In genomic region chr13:8610956-8611355, GRCm38 (mm10) we compare ENCODE assay signal across 21 mouse cellular contexts.
A peak's percentile ranks its signal among the peaks of the same experiment; 100 is the strongest.
DNase-seq lines count a peak whose midpoint lies in the region; ATAC-seq and TF ChIP-seq lines count a peak whose summit lies in the region.
"Had no signal": no experiment of that assay in that cellular context is flagged by ENCODE, and none has a peak within 500 bp of the region (broad histone marks: within the 10 kb centered on the region; RNA-seq: fewer than 3 reads in every experiment).

No protein-coding gene starts in this region.

- DNase-seq in midbrain, postnatal 0 days (ENCODE audit: low spot score) = no peak
- peak; percentile 56 for DNase-seq in adrenal gland, adult 8-10 months
- DNase-seq in adrenal gland, postnatal 36 days = peak; percentile 30 to 56
- DNase-seq in retina, embryonic 14.5 days (ENCODE audit: low spot score) = no peak
- DNase-seq: cerebellum, adult 11-12 months; cerebellum, adult 9-10 months; forebrain, postnatal 0 days; gastrocnemius, postnatal 14 days; heart, adult 2 months; heart, postnatal 14 days had no signal

- no peak overlapping the region for H3K4me2 ChIP-seq in hindbrain, embryonic 13.5 days
- no peak overlapping the region for H3K4me2 ChIP-seq in hindbrain, embryonic 16.5 days (ENCODE audit: low read length)
- no peak overlapping the region for H3K4me2 ChIP-seq in midbrain, embryonic 15.5 days
- H3K4me2 ChIP-seq in midbrain, postnatal 0 days (ENCODE audit: low read depth, low read length, poor library complexity, severe bottlenecking) = no peak overlapping the region
- H3K4me2 ChIP-seq: forebrain, embryonic 13.5 days; heart, embryonic 11.5 days; heart, embryonic 15.5 days had no signal

- H3K4me3 ChIP-seq in hindbrain, embryonic 13.5 days = no peak overlapping the region
- H3K4me3 ChIP-seq in hindbrain, embryonic 16.5 days (ENCODE audit: low read length) = no peak overlapping the region
- H3K4me3 ChIP-seq in midbrain, embryonic 15.5 days = no peak overlapping the region
- H3K4me3 ChIP-seq in midbrain, postnatal 0 days (ENCODE audit: low read depth, low read length) = no peak overlapping the region
- H3K4me3 ChIP-seq: embryonic facial prominence, embryonic 10.5 days; forebrain, embryonic 13.5 days; heart, adult 2 months; heart, embryonic 15.5 days had no signal

- no peaks in the 10 kb centered on the region for H3K9me3 ChIP-seq in hindbrain, embryonic 13.5 days
- no peaks in the 10 kb centered on the region for H3K9me3 ChIP-seq in hindbrain, embryonic 16.5 days (ENCODE audit: control insufficient read depth, low read length)
- no peaks in the 10 kb centered on the region for H3K9me3 ChIP-seq in midbrain, embryonic 15.5 days
- no peaks in the 10 kb centered on the region for H3K9me3 ChIP-seq in midbrain, postnatal 0 days (ENCODE audit: low read length)
- H3K9me3 ChIP-seq: embryonic facial prominence, embryonic 10.5 days; forebrain, embryonic 13.5 days; heart, embryonic 15.5 days had no signal

- H3K27me3 ChIP-seq in hindbrain, embryonic 13.5 days = no peaks in the 10 kb centered on the region
- no peaks in the 10 kb centered on the region for H3K27me3 ChIP-seq in hindbrain, embryonic 16.5 days (replicated peaks; ENCODE audit: control insufficient read depth, insufficient read depth, low read length)
- H3K27me3 ChIP-seq in midbrain, embryonic 15.5 days (replicated peaks) = no peaks in the 10 kb centered on the region
- no peaks in the 10 kb centered on the region for H3K27me3 ChIP-seq in midbrain, postnatal 0 days (ENCODE audit: insufficient read depth, low read length)
- H3K27me3 ChIP-seq: CH12.LX; forebrain, embryonic 13.5 days; heart, embryonic 15.5 days had no signal

- peak overlapping the region; percentile 24 for H3K27ac ChIP-seq in hindbrain, embryonic 13.5 days
- H3K27ac ChIP-seq in hindbrain, embryonic 16.5 days (ENCODE audit: low read depth, low read length) = no peak overlapping the region
- H3K27ac ChIP-seq in midbrain, embryonic 15.5 days = peak overlapping the region; percentile 0; the same call in 1 of the 2 replicates
- no peak overlapping the region for H3K27ac ChIP-seq in midbrain, postnatal 0 days (ENCODE audit: low read depth, low read length)
- H3K27ac ChIP-seq: embryonic facial prominence, embryonic 10.5 days; forebrain, embryonic 13.5 days; heart, adult 2 months; heart, embryonic 15.5 days; hindbrain, postnatal 0 days had no signal

- 57% methylated on average over 8 of the region's 8 CpGs for WGBS in hindbrain, embryonic 13.5 days
- 52% methylated on average over 8 of the region's 8 CpGs for WGBS in hindbrain, embryonic 16.5 days
- WGBS in midbrain, embryonic 15.5 days = 58% methylated on average over 8 of the region's 8 CpGs
- WGBS in midbrain, postnatal 0 days = 61% methylated on average over 8 of the region's 8 CpGs

- no peak overlapping the region for H3K9ac ChIP-seq in hindbrain, embryonic 13.5 days
- H3K9ac ChIP-seq in hindbrain, embryonic 16.5 days (ENCODE audit: low read depth, low read length) = no peak overlapping the region
- H3K9ac ChIP-seq in midbrain, embryonic 15.5 days = no peak overlapping the region
- no peak overlapping the region for H3K9ac ChIP-seq in midbrain, postnatal 0 days (replicated peaks; ENCODE audit: low read length, poor library complexity, severe bottlenecking)
- H3K9ac ChIP-seq: forebrain, embryonic 13.5 days; forebrain, postnatal 0 days; heart, embryonic 15.5 days had no signal

- TF ChIP-seq CTCF in midbrain, postnatal 0 days (IDR thresholded peaks at IDR 0.05) = no peak

- ATAC-seq in hindbrain, embryonic 13.5 days (ENCODE audit: low FRiP score) = no peak
- ATAC-seq in hindbrain, embryonic 16.5 days = no peak
- ATAC-seq in midbrain, embryonic 15.5 days (replicated peaks) = no peak
- no peak for ATAC-seq in midbrain, postnatal 0 days (ENCODE audit: low FRiP score)
- ATAC-seq: activated CD4-positive, CD25-positive, alpha-beta regulatory T cell, adult 4 months; forebrain, embryonic 13.5 days; forebrain, postnatal 0 days; hindbrain, postnatal 0 days; Patski had no signal

- peaks cover 18% of the 10 kb centered on the region for H3K4me1 ChIP-seq in hindbrain, embryonic 13.5 days (replicated peaks)
- peaks cover 2% of the 10 kb centered on the region; the same call in 1 of the 2 replicates for H3K4me1 ChIP-seq in hindbrain, embryonic 16.5 days (ENCODE audit: control insufficient read depth, insufficient read depth, low read depth, low read length)
- H3K4me1 ChIP-seq in midbrain, embryonic 15.5 days = peaks cover 9% of the 10 kb centered on the region; the same call in 1 of the 2 replicates
- H3K4me1 ChIP-seq in midbrain, postnatal 0 days (ENCODE audit: insufficient read depth, low read length) = 0 out of 2 replicates have a peak, but pooled peaks cover 3% of the 10 kb centered on the region
- H3K4me1 ChIP-seq: embryonic facial prominence, embryonic 10.5 days; forebrain, embryonic 13.5 days; heart, embryonic 15.5 days had no signal

- no peaks in the 10 kb centered on the region for H3K36me3 ChIP-seq in hindbrain, embryonic 13.5 days
- H3K36me3 ChIP-seq in hindbrain, embryonic 16.5 days (ENCODE audit: control insufficient read depth, insufficient read depth, low read length) = no peaks in the 10 kb centered on the region
- H3K36me3 ChIP-seq in midbrain, embryonic 15.5 days (replicated peaks) = no peaks in the 10 kb centered on the region
- no peaks in the 10 kb centered on the region for H3K36me3 ChIP-seq in midbrain, postnatal 0 days (ENCODE audit: insufficient read depth, low read length)
- H3K36me3 ChIP-seq: embryonic facial prominence, embryonic 10.5 days; heart, embryonic 15.5 days had no signal

Comparison
In these comparisons a context has a peak if more than half of its experiments do, and no peak if none do; other contexts are left out.
1. H3K27ac ChIP-seq: peak in hindbrain, embryonic 13.5 days (single experiment) and midbrain, embryonic 15.5 days (single experiment); none in hindbrain, embryonic 16.5 days (single experiment) and midbrain, postnatal 0 days (single experiment).
2. DNase-seq: peak in adrenal gland, adult 8-10 months (single experiment) and adrenal gland, postnatal 36 days (2 of 2); none in midbrain, postnatal 0 days (single experiment) and retina, embryonic 14.5 days (single experiment).